Mouse (Mus musculus): Measurements from ENCODE around the gene Asb18.

Asb18 gene

GRCm38 (mm10) chr1:89971848-89972247 lies 42.6 kb downstream of the Asb18 start:
- no peak for DNase-seq (ENCODE audit: low read depth, low spot score)

GRCm38 (mm10) chr1:89969714-89970110 lies 44.8 kb downstream of the Asb18 start:
- no peak for DNase-seq (ENCODE audit: low read depth, low spot score)

- DNase-seq (ENCODE audit: low read depth, low spot score) = no peak
Observed at GRCm38 (mm10) chr1:89969072-89969713, 45.3 kb downstream of the Asb18 start.

GRCm38 (mm10) chr1:89968111-89968851 lies 46.2 kb downstream of the Asb18 start:
- DNase-seq (ENCODE audit: low read depth, low spot score) = no peak

GRCm38 (mm10) chr1:89967585-89967984 lies 46.9 kb downstream of the Asb18 start:
- no peak for DNase-seq (ENCODE audit: low read depth, low spot score)

GRCm38 (mm10) chr1:89964426-89964825 lies 50.0 kb downstream of the Asb18 start:
- DNase-seq (ENCODE audit: low read depth, low spot score) = no peak

GRCm38 (mm10) chr1:89963296-89963695 lies 51.2 kb downstream of the Asb18 start:
- DNase-seq (ENCODE audit: low read depth, low spot score) = no peak

- DNase-seq (ENCODE audit: low read depth, low spot score) = no peak
Observed at GRCm38 (mm10) chr1:89962092-89962491, 52.4 kb downstream of the Asb18 start.

GRCm38 (mm10) chr1:89959393-89959792 lies 55.1 kb downstream of the Asb18 start:
- no peak for DNase-seq (ENCODE audit: low read depth, low spot score)

GRCm38 (mm10) chr1:89943202-89943601 lies 71.3 kb downstream of the Asb18 start:
- peak; percentile 36 for DNase-seq (ENCODE audit: low read depth, low spot score)

GRCm38 (mm10) chr1:89942395-89942976 lies 72.0 kb downstream of the Asb18 start:
- DNase-seq (ENCODE audit: low read depth, low spot score) = no peak

GRCm38 (mm10) chr1:89941701-89942381 lies 72.6 kb downstream of the Asb18 start:
- DNase-seq (ENCODE audit: low read depth, low spot score) = no peak

GRCm38 (mm10) chr1:89940961-89941524 lies 73.4 kb downstream of the Asb18 start:
- DNase-seq (ENCODE audit: low read depth, low spot score) = no peak

GRCm38 (mm10) chr1:89939981-89940726 lies 74.3 kb downstream of the Asb18 start:
- peak; percentile 27 for DNase-seq (ENCODE audit: low read depth, low spot score)

- no peak for DNase-seq (ENCODE audit: low read depth, low spot score)
Observed at GRCm38 (mm10) chr1:89939596-89939960, 74.9 kb downstream of the Asb18 start.

- DNase-seq (ENCODE audit: low read depth, low spot score) = no peak
Observed at GRCm38 (mm10) chr1:89938884-89939595, 75.4 kb downstream of the Asb18 start.

GRCm38 (mm10) chr1:89935493-89936348 lies 78.7 kb downstream of the Asb18 start:
- DNase-seq (ENCODE audit: low read depth, low spot score) = no peak

- no peak for DNase-seq (ENCODE audit: low read depth, low spot score)
Observed at GRCm38 (mm10) chr1:89934316-89935260, 79.9 kb downstream of the Asb18 start.

GRCm38 (mm10) chr1:89933786-89934185 lies 80.7 kb downstream of the Asb18 start:
- DNase-seq (ENCODE audit: low read depth, low spot score) = no peak

All from skeletal muscle tissue, adult 2 months (tissue).